Mouse (Mus musculus): ENCODE results near the gene Wtap. TPM values are rescaled to one million over a fixed set of nuclear protein-coding genes. Genes with fewer than 3 reads are reported as not detected.
"Not testable (repeated sequence)": the region's sequence is repeated elsewhere in the genome, so short reads cannot be mapped to it uniquely, and the experiment has no call there.

Wtap gene
- polyA plus RNA-seq, 1 experiment from 2014 or later = 156 TPM

DNA sequence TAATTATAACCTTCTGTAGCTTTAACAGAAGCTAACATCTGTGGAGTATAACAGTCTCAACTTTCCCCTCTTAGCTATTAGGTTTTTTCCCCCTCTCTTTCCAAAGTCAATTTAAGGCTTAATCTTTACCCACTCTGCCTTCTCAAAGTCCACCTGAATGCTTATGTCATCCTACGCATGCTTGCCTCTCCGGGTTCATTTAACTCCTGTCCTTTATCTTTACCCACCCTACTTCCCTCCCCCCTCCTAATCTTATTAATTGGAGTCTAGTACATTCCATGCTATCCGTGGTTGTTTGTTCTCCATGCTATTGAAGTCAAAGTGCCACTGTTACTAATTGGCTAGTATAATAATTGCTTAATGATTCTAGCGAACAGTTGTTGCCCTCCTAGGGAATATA, 58.2 kb downstream of the Wtap start:
- no peak overlapping the region for H3K4me3 ChIP-seq
- no peaks in the 10 kb centered on the region for H3K9me3 ChIP-seq
- 57% methylated on average over 4 of the region's 4 CpGs for WGBS
- peaks cover 7% of the 10 kb centered on the region for H3K4me1 ChIP-seq
- H3K27ac ChIP-seq = no peak overlapping the region
- no peaks in the 10 kb centered on the region for H3K36me3 ChIP-seq
- no peaks in the 10 kb centered on the region for H3K27me3 ChIP-seq
- H3K9ac ChIP-seq = no peak overlapping the region
- no peak overlapping the region for H3K4me2 ChIP-seq
- no peak for ATAC-seq (ENCODE audit: insufficient number of reproducible peaks, insufficient read depth, low FRiP score, low TSS enrichment, low read depth)

DNA sequence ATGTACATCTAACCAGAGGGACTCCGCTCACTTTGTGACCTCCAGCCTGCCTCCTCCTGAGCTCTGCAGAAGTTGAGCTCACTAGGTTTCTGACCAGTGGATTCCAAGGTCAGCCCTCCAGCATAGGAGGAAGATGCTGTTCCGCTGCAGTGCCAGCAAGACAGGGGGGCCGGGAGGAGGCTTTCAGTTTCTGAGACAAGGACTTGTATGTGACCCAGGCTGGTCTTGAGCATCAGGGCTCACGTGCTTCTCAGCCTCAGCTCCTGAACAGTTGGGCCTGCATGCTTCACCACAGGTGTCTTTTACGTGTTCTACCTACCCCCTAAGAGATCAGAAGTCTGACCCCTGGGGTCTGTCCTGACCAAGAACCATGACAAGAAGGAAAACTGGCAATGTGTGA, 62.4 kb downstream of the Wtap start:
- H3K27me3 ChIP-seq; H3K9ac ChIP-seq; H3K27ac ChIP-seq; H3K4me1 ChIP-seq; H3K4me2 ChIP-seq; H3K36me3 ChIP-seq; ATAC-seq (ENCODE audit: insufficient number of reproducible peaks, insufficient read depth, low FRiP score, low TSS enrichment, low read depth); H3K4me3 ChIP-seq; H3K9me3 ChIP-seq: not testable (repeated sequence)
- 89% methylated on average over 5 of the region's 5 CpGs for WGBS

DNA sequence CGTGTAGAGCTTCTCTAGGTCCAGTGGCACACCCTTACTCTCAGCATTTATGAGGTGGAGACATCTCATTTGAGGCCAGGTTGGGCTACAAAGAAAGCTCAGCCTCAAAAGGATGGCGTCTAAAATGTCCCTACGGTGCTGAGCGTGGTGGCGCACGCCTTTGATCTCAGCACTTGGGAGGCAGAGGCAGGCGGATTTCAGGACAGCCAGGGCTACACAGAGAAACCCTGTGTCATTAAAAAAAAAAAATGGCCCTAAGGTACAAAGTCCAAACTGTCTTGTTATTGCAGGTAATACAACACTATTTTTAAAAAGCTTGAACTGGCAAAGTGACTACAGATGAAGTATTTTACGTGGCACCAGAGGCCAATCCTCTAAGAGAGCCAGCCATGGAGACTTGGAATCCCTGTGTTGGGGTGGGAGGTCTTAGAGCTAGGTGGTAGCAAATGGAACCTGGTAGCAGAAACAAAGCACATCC, 68.2 kb downstream of the Wtap start:
- 91% methylated on average over 8 of the region's 8 CpGs for WGBS
- peaks cover 62% of the 10 kb centered on the region for H3K36me3 ChIP-seq
- ATAC-seq (ENCODE audit: insufficient number of reproducible peaks, insufficient read depth, low FRiP score, low TSS enrichment, low read depth) = no peak

DNA sequence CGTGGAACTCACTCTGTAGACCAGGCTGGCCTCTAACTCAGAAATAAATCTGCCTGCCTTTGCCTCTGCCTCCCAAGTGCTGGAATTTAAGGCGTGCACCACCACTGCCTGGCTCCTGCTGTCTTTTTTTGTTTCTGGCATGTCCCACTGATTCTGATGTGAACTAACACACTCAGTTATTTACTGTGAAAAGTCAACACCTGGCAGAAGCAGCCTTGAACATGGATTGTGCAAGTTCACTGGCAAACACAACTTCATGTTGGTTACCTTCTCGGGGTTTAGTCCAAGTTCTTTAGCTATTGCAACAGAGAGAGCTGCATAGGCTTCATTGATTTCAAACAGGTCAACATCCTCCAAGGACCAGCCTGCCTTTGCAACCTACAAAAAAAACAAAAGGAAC, 69.0 kb downstream of the Wtap start:
- H3K9me3 ChIP-seq = no peaks in the 10 kb centered on the region
- peaks cover 69% of the 10 kb centered on the region for H3K36me3 ChIP-seq
- WGBS = 92% methylated on average over 3 of the region's 3 CpGs
- no peaks in the 10 kb centered on the region for H3K4me1 ChIP-seq
- H3K4me2 ChIP-seq = no peak overlapping the region
- no peaks in the 10 kb centered on the region for H3K27me3 ChIP-seq
- H3K4me3 ChIP-seq = no peak overlapping the region
- no peak for ATAC-seq (ENCODE audit: insufficient number of reproducible peaks, insufficient read depth, low FRiP score, low TSS enrichment, low read depth)
- H3K27ac ChIP-seq = no peak overlapping the region
- no peak overlapping the region for H3K9ac ChIP-seq

More for the DNA sequence above, 68.2 kb downstream of the Wtap start:
- Histone ChIP-seq H3K4me1 (no peaks in the 10 kb centered on the region), H3K27me3 (no peaks in the 10 kb centered on the region), H3K9me3 (no peaks in the 10 kb centered on the region), H3K4me3 (no peak overlapping the region), H3K9ac (no peak overlapping the region), H3K27ac (no peak overlapping the region), H3K4me2 (no peak overlapping the region)

DNA sequence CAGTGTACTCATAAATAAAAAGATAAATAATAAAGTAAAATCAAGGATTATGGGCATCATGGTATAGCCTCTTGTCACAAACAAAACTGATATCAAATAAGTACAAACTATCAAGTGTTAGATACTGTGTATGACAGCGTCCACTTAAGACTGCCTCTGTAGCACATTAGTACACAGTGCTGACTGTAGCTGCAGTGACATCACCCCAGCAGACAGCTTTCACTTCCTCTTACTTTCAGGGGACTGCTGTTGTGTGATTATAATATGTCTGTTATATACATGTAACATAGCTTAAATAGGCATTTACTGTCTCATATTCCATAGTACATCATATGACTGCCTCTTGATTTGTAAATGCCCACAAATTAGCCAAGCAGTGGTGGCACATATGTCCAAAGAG, 72.9 kb downstream of the Wtap start:
- Histone ChIP-seq H3K4me3 (no peak overlapping the region), H3K9me3 (no peaks in the 10 kb centered on the region), H3K36me3 (peaks cover 75% of the 10 kb centered on the region), H3K4me1 (no peaks in the 10 kb centered on the region), H3K27ac (no peak overlapping the region), H3K27me3 (no peaks in the 10 kb centered on the region), H3K4me2 (no peak overlapping the region), H3K9ac (no peak overlapping the region)
- ATAC-seq (ENCODE audit: insufficient number of reproducible peaks, insufficient read depth, low FRiP score, low TSS enrichment, low read depth) = no peak
- 95% methylated on average over 1 of the region's 1 CpGs for WGBS

Other genes starting within 250 kb of the Wtap start
- 27.9 and 35.4 TPM in 2 replicates for gene Igf2r, start 224.5 kb downstream of the Wtap start, polyA plus RNA-seq (2015; fragmentation: Nextera tagmentation; extraction: Ambion mirVana)
- gene Mas1, start 126.0 kb downstream of the Wtap start, polyA plus RNA-seq (2015; fragmentation: Nextera tagmentation; extraction: Ambion mirVana) = 1.2 and 2.1 TPM in 2 replicates
- gene Mrgprh, start 118.1 kb downstream of the Wtap start, polyA plus RNA-seq (2015; fragmentation: Nextera tagmentation; extraction: Ambion mirVana) = not detected in 2 replicates
- gene Pnldc1, start 83.9 kb downstream of the Wtap start, polyA plus RNA-seq (2015; fragmentation: Nextera tagmentation; extraction: Ambion mirVana) = 1.8 and 3.5 TPM in 2 replicates
- 429 and 454 TPM in 2 replicates for gene Tcp1, start 78.5 kb downstream of the Wtap start, polyA plus RNA-seq (2015; fragmentation: Nextera tagmentation; extraction: Ambion mirVana)
- 136 and 172 TPM in 2 replicates for gene Mrpl18, start 77.8 kb downstream of the Wtap start, polyA plus RNA-seq (2015; fragmentation: Nextera tagmentation; extraction: Ambion mirVana)
- 0.65 and 1.5 TPM in 2 replicates for gene Acat3, start 53.6 kb downstream of the Wtap start, polyA plus RNA-seq (2015; fragmentation: Nextera tagmentation; extraction: Ambion mirVana)
- gene Acat2, start 33.4 kb downstream of the Wtap start, polyA plus RNA-seq (2015; fragmentation: Nextera tagmentation; extraction: Ambion mirVana) = 182 and 218 TPM in 2 replicates
- gene Sod2, start 12.7 kb upstream of the Wtap start, polyA plus RNA-seq (2015; fragmentation: Nextera tagmentation; extraction: Ambion mirVana) = 78.3 and 78.7 TPM in 2 replicates
- not detected in 2 replicates for gene Gpr31b, start 58.1 kb upstream of the Wtap start, polyA plus RNA-seq (2015; fragmentation: Nextera tagmentation; extraction: Ambion mirVana)
- 0.14 TPM in 1 of 2 replicates, not detected in the other for gene Tcp10b, start 66.9 kb upstream of the Wtap start, polyA plus RNA-seq (2015; fragmentation: Nextera tagmentation; extraction: Ambion mirVana)
- not detected in 2 replicates for gene Unc93a, start 137.6 kb upstream of the Wtap start, polyA plus RNA-seq (2015; fragmentation: Nextera tagmentation; extraction: Ambion mirVana)
- gene Smok2a, start 227.0 kb upstream of the Wtap start, polyA plus RNA-seq (2015; fragmentation: Nextera tagmentation; extraction: Ambion mirVana) = not detected in 2 replicates
- gene Smok2b, start 236.1 kb upstream of the Wtap start, polyA plus RNA-seq (2015; fragmentation: Nextera tagmentation; extraction: Ambion mirVana) = not detected in 2 replicates